Mouse (Mus musculus) hindbrain, embryonic 16.5 days (tissue): ENCODE results near the gene Hist1h3h. TPM values are rescaled to one million over a fixed set of nuclear protein-coding genes. Genes with fewer than 3 reads are reported as not detected.
"Not testable (repeated sequence)": the region's sequence is repeated elsewhere in the genome, so short reads cannot be mapped to it uniquely, and the experiment has no call there.

Experiments used
- ATAC-seq: fragments of 200-750 bp; cut with Nextera tagmentation; 2 replicates; pipeline ENCODE4 v1.8.0; 2017; ENCODE audit warnings: moderate TSS enrichment, moderate library complexity
- H3K27ac ChIP-seq: fragments of 300-500 bp; sonication (generic); 2 replicates; pipeline ENCODE4 v1.5.1; 2014; ENCODE audit warnings: low read depth, mild to moderate bottlenecking, control low read depth, low read length, moderate library complexity
- H3K27me3 ChIP-seq: fragments of 300-500 bp; sonication (generic); replicated peaks from 2 replicates; pipeline ENCODE4 v1.6.1; 2014; ENCODE audit warnings: low read length; ENCODE audit not compliant: control insufficient read depth, insufficient read depth
- H3K36me3 ChIP-seq: fragments of 300-500 bp; sonication (generic); 2 replicates; pipeline ENCODE4 v1.6.1; 2014; ENCODE audit warnings: mild to moderate bottlenecking, low read length, moderate library complexity, mixed read lengths; ENCODE audit not compliant: control insufficient read depth, insufficient read depth
- H3K4me1 ChIP-seq: fragments of 300-500 bp; sonication (generic); 2 replicates; pipeline ENCODE4 v1.6.1; 2014; ENCODE audit warnings: low read depth, low read length; ENCODE audit not compliant: control insufficient read depth, insufficient read depth
- H3K4me2 ChIP-seq: fragments of 300-500 bp; sonication (generic); 2 replicates; pipeline ENCODE4 v1.6.1; 2014; ENCODE audit warnings: mild to moderate bottlenecking, low read length, control low read depth, moderate library complexity
- H3K4me3 ChIP-seq: fragments of 300-500 bp; sonication (generic); 2 replicates; pipeline ENCODE4 v1.5.1; 2014; ENCODE audit warnings: mild to moderate bottlenecking, low read length, control low read depth, moderate library complexity
- H3K9ac ChIP-seq: fragments of 300-500 bp; sonication (generic); 2 replicates; pipeline ENCODE4 v1.6.1; 2014; ENCODE audit warnings: low read depth, mild to moderate bottlenecking, control low read depth, low read length, moderate library complexity
- H3K9me3 ChIP-seq: fragments of 300-500 bp; sonication (generic); 2 replicates; pipeline ENCODE4 v1.6.1; 2014; ENCODE audit warnings: mild to moderate bottlenecking, low read length, moderate library complexity; ENCODE audit not compliant: control insufficient read depth
- WGBS: fragments of 180-500 bp; shearing (Covaris S2); extraction: QIAGEN DNeasy Blood & Tissue Kit; methylation state at CpG from one replicate; pipeline ENCODE4 v1.1.7; 2014; 5-methylcytosine and 5-hydroxymethylcytosine counted together
- polyA plus RNA-seq: library from polyadenylated mRNA; unstranded; fragments of >200 nt; fragmentation: Nextera tagmentation; extraction: Ambion mirVana; gene quantifications from 2 replicates; pipeline ENCODE4 v1.2.1, GENCODE M21; 2015

Gene Hist1h3h
- 0.98 TPM in 1 of 2 replicates, not detected in the other for polyA plus RNA-seq

DNA sequence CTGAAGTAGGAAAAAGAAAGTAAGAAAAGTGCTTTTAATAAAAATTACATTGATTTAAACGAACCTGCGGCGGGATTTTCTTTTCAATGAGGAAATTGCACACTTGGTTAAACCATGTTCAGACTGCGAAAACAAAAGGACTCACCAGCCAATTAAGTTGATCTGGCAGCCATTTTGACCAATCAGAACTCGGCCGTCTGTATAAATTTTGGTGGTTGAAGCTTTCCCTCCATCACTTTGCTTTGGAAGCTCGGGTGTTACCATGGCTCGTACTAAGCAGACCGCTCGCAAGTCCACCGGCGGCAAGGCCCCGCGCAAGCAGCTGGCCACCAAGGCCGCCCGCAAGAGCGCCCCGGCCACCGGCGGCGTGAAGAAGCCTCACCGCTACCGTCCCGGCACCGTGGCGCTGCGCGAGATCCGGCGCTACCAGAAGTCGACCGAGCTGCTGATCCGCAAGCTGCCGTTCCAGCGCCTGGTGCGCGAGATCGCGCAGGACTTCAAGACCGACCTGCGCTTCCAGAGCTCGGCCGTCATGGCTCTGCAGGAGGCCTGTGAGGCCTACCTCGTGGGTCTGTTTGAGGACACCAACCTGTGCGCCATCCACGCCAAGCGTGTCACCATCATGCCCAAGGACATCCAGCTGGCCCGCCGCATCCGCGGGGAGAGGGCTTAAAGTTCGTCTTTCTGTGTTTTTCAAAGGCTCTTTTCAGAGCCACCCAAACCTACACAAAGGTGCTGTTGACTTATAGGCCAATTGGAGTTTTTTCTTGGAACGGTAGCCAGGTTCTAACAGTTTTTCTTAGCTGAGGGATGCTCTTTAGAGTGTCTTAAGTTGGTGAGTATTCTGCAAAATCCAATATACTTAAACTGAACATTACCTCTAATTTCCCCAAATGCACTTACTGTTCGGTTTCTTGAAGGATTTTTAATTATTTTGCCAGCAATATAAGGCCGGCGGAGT is at the start of gene Hist1h3h:
TSS of gene Hist1h3h (plus strand) at position 263 of the 961 bp plus-strand sequence.
- H3K9me3 ChIP-seq, H3K27me3 ChIP-seq, H3K36me3 ChIP-seq: not testable (repeated sequence)
- ATAC-seq = peak; percentile 57
- WGBS = under 1% methylated on average over 25 of the region's 56 CpGs
- H3K4me1 ChIP-seq = peaks cover 28% of the 10 kb centered on the region
- peak within 1 kb of the TSS; percentile 94 for H3K4me2 ChIP-seq
- H3K9ac ChIP-seq = peak within 1 kb of the TSS; percentile 63
- H3K27ac ChIP-seq = peak within 1 kb of the TSS; percentile 88
- peak within 1 kb of the TSS; percentile 45 for H3K4me3 ChIP-seq

DNA sequence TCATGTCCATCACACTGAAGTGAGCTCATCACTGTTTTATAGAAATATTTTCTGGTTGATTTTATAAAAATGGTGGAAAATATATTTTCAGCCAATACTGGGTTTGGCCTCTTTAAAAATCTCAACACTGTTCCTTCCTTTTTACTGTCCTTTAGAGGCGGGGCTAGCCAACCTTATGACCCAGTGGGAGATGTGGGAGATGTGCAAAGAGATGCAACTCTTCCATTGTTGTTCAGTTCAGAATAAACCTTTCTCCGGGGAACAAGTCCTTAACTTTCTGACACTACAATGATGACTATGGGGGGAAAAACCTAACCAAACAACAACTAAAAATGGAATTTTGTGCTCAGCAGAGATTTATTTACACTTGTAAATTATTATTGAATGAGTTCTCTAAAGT is 40.2 kb upstream of the Hist1h3h start, which contains the start of gene Olfr1360:
TSS of gene Olfr1360 (minus strand) at position 101 of the 400 bp plus-strand sequence.
- no peaks in the 10 kb centered on the region for H3K9me3 ChIP-seq
- 82% methylated on average over 2 of the region's 2 CpGs for WGBS
- H3K27me3 ChIP-seq = no peaks in the 10 kb centered on the region
- H3K36me3 ChIP-seq = no peaks in the 10 kb centered on the region
- no peak within 1 kb of the TSS for H3K27ac ChIP-seq
- no peak within 1 kb of the TSS for H3K4me3 ChIP-seq
- no peak within 1 kb of the TSS for H3K9ac ChIP-seq
- no peaks in the 10 kb centered on the region for H3K4me1 ChIP-seq
- H3K4me2 ChIP-seq = no peak within 1 kb of the TSS
- ATAC-seq = no peak

DNA sequence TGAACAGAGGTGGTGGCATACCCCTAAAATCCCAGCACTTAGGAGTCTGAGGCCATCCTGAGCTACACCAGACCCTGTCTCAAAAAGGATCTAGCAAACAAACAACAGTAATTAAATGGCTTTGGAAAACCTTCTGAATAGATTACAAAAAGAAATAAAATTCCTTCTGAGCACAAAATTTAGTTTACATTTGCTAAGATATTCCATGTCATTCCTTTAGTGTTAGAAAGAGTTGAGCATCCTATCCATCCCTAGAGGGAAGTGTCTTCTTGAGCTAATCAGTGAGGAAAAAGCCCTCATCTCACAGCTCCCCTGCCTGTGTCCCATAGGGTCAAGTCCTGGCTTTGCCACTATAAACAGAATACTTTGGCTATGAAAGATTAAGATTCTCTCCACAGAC is 19.6 kb upstream of the Hist1h3h start, which contains the start of gene Olfr1359:
TSS of gene Olfr1359 (plus strand) at position 301 of the 400 bp plus-strand sequence.
- no peaks in the 10 kb centered on the region for H3K27me3 ChIP-seq
- ATAC-seq = no peak
- no peak within 1 kb of the TSS for H3K4me3 ChIP-seq
- H3K27ac ChIP-seq = no peak within 1 kb of the TSS
- no peak within 1 kb of the TSS for H3K4me2 ChIP-seq
- H3K9ac ChIP-seq = no peak within 1 kb of the TSS
- no peaks in the 10 kb centered on the region for H3K36me3 ChIP-seq
- H3K9me3 ChIP-seq = no peaks in the 10 kb centered on the region
- no peaks in the 10 kb centered on the region for H3K4me1 ChIP-seq

DNA sequence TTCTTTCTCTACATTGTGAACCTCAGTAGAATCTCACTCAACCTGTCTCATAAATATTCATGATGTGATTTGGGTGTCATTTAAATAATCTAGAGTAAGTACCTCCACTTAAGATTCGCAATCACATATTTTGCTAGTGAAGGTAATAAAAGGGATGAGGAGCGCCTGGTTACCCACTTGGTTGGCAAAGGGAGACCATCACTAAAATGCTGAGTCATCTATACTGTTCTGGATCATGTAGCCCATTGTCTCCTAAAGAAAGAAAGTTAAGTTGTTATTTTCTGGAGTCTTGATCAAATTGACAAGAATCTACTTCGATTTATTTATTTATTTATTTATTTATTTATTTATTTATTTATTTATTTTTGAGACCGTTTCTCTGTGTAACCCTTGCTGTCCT is 10.8 kb upstream of the Hist1h3h start:
- ATAC-seq = no peak
- no peaks in the 10 kb centered on the region; the same call in 1 of the 2 replicates for H3K4me1 ChIP-seq
- H3K9ac ChIP-seq = no peak overlapping the region
- no peaks in the 10 kb centered on the region for H3K9me3 ChIP-seq
- WGBS = 74% methylated on average over 4 of the region's 4 CpGs
- no peak overlapping the region for H3K4me2 ChIP-seq
- no peak overlapping the region for H3K4me3 ChIP-seq
- H3K27me3 ChIP-seq = no peaks in the 10 kb centered on the region
- H3K36me3 ChIP-seq = no peaks in the 10 kb centered on the region
- no peak overlapping the region for H3K27ac ChIP-seq

DNA sequence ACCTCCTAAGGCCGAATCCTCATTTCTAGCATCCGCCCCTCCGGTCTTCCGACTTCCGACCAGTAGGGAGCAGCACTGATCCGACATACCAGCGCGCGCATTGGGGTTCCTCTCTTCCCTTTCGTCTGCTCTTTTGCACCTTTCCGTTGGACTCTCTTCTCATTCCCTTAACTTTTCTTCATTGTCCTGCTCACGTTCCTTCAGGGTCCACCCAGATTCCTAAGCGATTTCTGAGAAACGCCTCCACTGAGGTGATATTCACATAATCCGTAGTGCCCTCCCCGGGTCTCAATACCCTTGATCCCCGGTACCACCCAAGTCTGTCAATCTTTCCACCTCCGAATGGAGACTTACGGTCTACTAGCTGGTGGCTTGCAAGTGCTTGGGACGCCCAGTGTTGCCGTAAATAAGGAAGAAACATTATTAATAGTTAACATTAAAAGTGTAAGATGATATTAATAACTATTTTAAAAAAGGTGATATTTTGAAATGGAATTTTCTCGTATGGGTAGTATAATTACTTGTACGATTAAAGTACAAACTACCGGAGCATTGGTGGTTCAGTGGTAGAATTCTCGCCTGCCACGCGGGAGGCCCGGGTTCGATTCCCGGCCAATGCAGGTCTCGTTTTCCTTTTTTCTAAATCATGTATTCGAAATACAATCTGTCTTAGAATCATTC is 7.3 kb upstream of the Hist1h3h start:
- H3K4me3 ChIP-seq = peak overlapping the region; percentile 71
- WGBS = under 1% methylated on average over 32 of the region's 32 CpGs
- H3K36me3 ChIP-seq = no peaks in the 10 kb centered on the region
- no peaks in the 10 kb centered on the region for H3K9me3 ChIP-seq
- peaks cover 4% of the 10 kb centered on the region for H3K4me1 ChIP-seq
- H3K9ac ChIP-seq = peak overlapping the region; percentile 68
- no peaks in the 10 kb centered on the region for H3K27me3 ChIP-seq
- peak; percentile 88 for ATAC-seq
- H3K27ac ChIP-seq = peak overlapping the region; percentile 83
- H3K4me2 ChIP-seq = peak overlapping the region; percentile 47

DNA sequence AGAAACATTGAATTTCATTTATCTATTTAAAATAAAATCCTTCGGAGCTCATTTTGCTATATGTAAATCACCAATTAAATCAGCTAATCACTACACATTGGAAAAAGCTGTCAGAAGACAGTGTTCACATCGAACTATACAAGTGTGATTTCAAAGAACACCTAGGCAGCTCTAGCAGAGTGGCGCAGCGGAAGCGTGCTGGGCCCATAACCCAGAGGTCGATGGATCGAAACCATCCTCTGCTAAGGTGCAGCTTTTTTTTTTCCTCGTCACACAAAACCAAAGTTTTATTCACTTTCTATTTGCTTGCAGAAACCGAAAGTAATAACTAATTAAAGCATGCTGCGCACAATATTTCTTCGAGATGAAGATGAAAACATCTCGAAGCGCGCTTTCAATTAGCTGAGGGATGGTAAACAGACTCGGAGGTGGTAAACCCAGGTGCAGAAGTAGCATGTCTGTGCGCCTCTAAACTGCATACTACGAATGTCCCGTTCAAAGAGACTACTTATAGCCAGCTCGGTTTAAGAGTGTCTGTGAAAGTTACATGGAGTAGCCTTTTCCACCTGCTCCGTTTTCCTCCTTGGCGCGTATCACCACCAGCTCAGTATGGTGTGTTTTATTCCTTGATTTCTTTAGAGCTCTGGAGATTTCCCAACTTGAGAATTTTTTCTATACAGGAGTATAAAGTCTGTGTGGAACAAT is 6.5 kb upstream of the Hist1h3h start:
- 2% methylated on average over 22 of the region's 22 CpGs for WGBS
- peaks cover 8% of the 10 kb centered on the region for H3K4me1 ChIP-seq

DNA sequence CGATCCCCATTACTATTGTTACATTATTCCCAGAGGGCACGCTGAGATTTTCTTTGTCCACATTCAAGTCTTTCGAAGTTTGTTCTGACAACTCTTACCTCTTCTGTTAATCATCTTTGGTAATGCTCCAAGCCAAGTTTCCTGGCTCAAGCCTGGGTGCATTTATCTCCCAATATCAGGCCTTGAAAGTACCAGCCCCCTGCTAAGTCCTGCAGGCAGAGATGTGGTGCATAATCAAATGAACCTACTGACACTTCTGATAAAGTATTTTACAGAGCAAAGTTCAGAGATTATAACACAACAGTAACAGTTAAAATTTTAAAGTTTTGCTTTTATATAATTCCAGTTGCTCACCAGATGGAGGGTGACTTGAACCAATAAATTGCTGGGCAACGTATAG is 5.8 kb upstream of the Hist1h3h start:
- WGBS = 26% methylated on average over 4 of the region's 4 CpGs
- H3K27ac ChIP-seq = no peak overlapping the region
- peak overlapping the region; percentile 71 for H3K4me3 ChIP-seq
- H3K36me3 ChIP-seq = no peaks in the 10 kb centered on the region
- H3K9ac ChIP-seq = no peak overlapping the region
- no peak for ATAC-seq
- H3K27me3 ChIP-seq = no peaks in the 10 kb centered on the region
- peaks cover 8% of the 10 kb centered on the region for H3K4me1 ChIP-seq
- peak overlapping the region; percentile 79 for H3K4me2 ChIP-seq
- H3K9me3 ChIP-seq = no peaks in the 10 kb centered on the region

More for the DNA sequence above, 6.5 kb upstream of the Hist1h3h start:
- Histone ChIP-seq H3K4me2 (peak overlapping the region; percentile 79), H3K9ac (peak overlapping the region; percentile 57), H3K36me3 (no peaks in the 10 kb centered on the region), H3K27me3 (no peaks in the 10 kb centered on the region), H3K9me3 (no peaks in the 10 kb centered on the region), H3K27ac (no peak overlapping the region), H3K4me3 (peak overlapping the region; percentile 71)
- ATAC-seq = peak; percentile 90

DNA sequence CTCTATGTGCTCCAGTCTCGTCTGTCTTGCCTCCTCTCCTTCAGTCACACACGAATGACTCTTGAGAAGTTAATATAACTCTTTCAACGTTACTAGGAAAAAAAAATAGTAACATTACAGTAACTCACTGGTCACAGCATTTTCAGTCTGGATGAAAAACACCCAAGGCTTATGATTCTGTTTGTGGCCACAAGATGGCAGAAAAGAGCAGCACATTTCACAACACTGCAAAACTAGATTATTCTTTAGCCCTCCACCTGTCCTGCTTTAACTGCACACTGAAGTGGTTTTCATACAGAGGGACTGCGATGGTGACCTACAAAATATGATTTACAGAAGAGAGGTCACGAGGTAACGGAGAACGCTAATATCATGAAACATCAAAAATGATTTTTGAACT is 2.7 kb upstream of the Hist1h3h start:
- under 1% methylated on average over 7 of the region's 7 CpGs for WGBS
- peak overlapping the region; percentile 94 for H3K4me2 ChIP-seq
- H3K4me3 ChIP-seq = peak overlapping the region; percentile 45
- H3K9me3 ChIP-seq = no peaks in the 10 kb centered on the region
- peaks cover 24% of the 10 kb centered on the region for H3K4me1 ChIP-seq
- H3K27me3 ChIP-seq = no peaks in the 10 kb centered on the region
- no peak overlapping the region for H3K27ac ChIP-seq
- H3K9ac ChIP-seq = peak overlapping the region; percentile 28
- no peaks in the 10 kb centered on the region for H3K36me3 ChIP-seq
- no peak for ATAC-seq
